Mouse (Mus musculus): ENCODE measurements around the gene Rps18.

GRCm38 (mm10) chr17:33915671-33916250 is 40.0 kb downstream of the Rps18 start, which contains the start of the genes Tapbp and Zbtb22:
- TF ChIP-seq CTCF (IDR thresholded peaks at IDR 0.05; ENCODE audit: borderline replicate concordance, extremely low read depth, insufficient read depth, insufficient read length) = no peak
- no peak for TF ChIP-seq POLR2A (IDR thresholded peaks at IDR 0.05; ENCODE audit: borderline replicate concordance, extremely low read depth, insufficient read depth, insufficient read length, poor library complexity, severe bottlenecking)

Measured in brain, embryonic 14.5 days (tissue).